Mouse (Mus musculus) brain, embryonic 14.5 days (tissue): Measurements from ENCODE around the gene Gm9125. TPM values are rescaled to one million over a fixed set of nuclear protein-coding genes. Genes with fewer than 3 reads are reported as not detected.
"Not testable (repeated sequence)": the region's sequence is repeated elsewhere in the genome, so short reads cannot be mapped to it uniquely, and the experiment has no call there.

Experiments used
- DNase-seq: peaks from one replicate; pipeline ENCODE4 v3.0.0-alpha.2; 2011; ENCODE audit warnings: low read depth
- polyA plus RNA-seq: library from polyadenylated mRNA; depleted of rRNA; stranded (reverse); fragments of >200 nt; gene quantifications from 2 replicates; pipeline ENCODE4 v1.2.3, GENCODE M21; 2012; rRNA removed

The Gm9125 gene
- polyA plus RNA-seq = not detected in 2 replicates

- DNase-seq = not testable (repeated sequence)
These were observed at the start of gene Gm9125 for GRCm38 (mm10) chr3:94054785-94055184. Gm9125 (minus strand) TSS chr3:94054885.

- not testable (repeated sequence) for DNase-seq
These were observed 17.9 kb upstream of the Gm9125 start, which contains the start of gene Gm10697 for GRCm38 (mm10) chr3:94072544-94072943. Gm10697 (minus strand) TSS chr3:94072644.

GRCm38 (mm10) chr3:94049566-94050121 is 5.0 kb downstream of the Gm9125 start:
- DNase-seq = not testable (repeated sequence)

- not testable (repeated sequence) for DNase-seq
These were observed 16.4 kb downstream of the Gm9125 start for GRCm38 (mm10) chr3:94038241-94038640.

- DNase-seq = not testable (repeated sequence)
These were observed 20.3 kb downstream of the Gm9125 start for GRCm38 (mm10) chr3:94034400-94034799.

Other genes starting within 250 kb of the Gm9125 start
- gene Tdpoz3, start 228.9 kb downstream of the Gm9125 start, polyA plus RNA-seq = not detected in 2 replicates
- not detected in 2 replicates for gene Gm9117, start 111.3 kb downstream of the Gm9125 start, polyA plus RNA-seq
- gene Tdpoz5, start 93.6 kb downstream of the Gm9125 start, polyA plus RNA-seq = not detected in 2 replicates
- gene Gm10697, start 17.8 kb upstream of the Gm9125 start, polyA plus RNA-seq = not detected in 2 replicates
- gene Gm10696, start 123.3 kb upstream of the Gm9125 start, polyA plus RNA-seq = not detected in 2 replicates
- not detected in 2 replicates for gene Gm5286, start 141.8 kb upstream of the Gm9125 start, polyA plus RNA-seq
- not detected in 2 replicates for gene Gm4778, start 209.2 kb upstream of the Gm9125 start, polyA plus RNA-seq